Mouse (Mus musculus): ENCODE measurements around the gene Krt42. TPM values are rescaled to one million over a fixed set of nuclear protein-coding genes. Genes with fewer than 3 reads are reported as not detected.

Krt42 gene
- polyA plus RNA-seq, 1 experiment from 2014 or later, result not detected

DNA sequence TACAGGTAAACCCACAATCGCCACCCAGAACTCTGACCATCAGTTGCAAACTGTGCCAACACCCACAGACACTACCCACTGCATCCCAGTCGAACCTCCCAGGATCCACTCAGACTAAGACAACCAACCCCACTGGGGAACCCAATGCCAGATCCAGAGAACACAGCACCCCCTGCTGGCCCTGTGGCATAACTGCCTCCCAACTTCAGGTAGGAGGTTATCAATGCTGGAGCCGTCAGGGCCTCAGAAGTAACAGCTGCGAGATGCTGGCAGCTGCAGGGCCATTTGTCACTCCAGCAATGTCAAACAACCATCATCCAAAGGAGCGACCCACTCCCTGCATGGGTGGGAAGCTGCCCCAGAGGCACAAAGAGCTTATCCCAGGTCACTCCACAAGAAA, 28.1 kb upstream of the Krt42 start:
- Histone ChIP-seq H3K4me1 (peaks cover 16% of the 10 kb centered on the region), H3K4me3 (peak overlapping the region; percentile 28; the same call in 1 of the 2 replicates), H3K27ac (no peak overlapping the region), H3K27me3 (ENCODE audit: poor library complexity, severe bottlenecking) (peaks cover 11% of the 10 kb centered on the region; the same call in 1 of the 2 replicates), H3K9me3 (no peaks in the 10 kb centered on the region), H3K36me3 (replicated peaks) (no peaks in the 10 kb centered on the region)
- WGBS, result 42% methylated on average over 5 of the region's 5 CpGs
- no peak for DNase-seq (ENCODE audit: extremely low spot score, low spot score)

DNA sequence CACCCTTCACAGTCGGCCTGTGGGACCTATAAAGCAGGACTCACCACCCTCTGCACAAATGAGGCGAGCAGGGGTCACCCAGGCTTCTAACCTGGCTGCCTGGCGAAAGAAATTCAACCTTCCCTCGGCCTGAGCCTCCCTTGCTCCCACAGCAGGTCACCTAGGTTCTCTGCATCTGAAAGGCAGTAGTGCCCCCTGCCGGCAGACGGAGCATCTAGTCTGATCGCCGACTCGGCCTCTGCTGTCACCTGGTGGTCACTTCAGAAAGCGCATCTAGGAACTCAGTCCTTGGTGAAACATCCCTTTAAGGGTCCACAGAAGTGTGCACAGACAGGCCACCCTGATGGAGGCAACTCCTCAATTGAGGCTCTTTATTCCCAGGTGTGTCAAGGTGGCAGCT, 25.6 kb upstream of the Krt42 start:
- no peak overlapping the region for H3K4me3 ChIP-seq
- 5% methylated on average over 10 of the region's 10 CpGs for WGBS

DNA sequence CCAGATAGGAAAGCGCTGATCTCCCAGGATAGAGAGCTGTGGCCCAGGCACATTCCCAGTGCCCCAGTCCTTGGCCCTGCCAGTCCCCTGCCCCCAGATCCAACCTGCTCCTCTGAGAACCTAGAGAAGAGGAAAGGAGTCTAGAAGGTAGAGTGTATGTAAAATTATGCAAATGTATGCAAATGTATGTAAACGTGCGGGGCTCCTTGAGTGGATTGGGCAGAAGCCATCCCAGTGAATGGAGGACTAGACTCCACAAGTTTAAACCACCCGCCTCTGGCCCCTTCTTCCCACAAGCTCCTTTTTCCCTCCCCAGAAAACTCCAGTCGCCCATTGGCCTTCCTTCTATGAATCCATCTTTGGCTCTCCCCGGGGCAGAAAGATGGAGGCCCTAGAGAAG, 23.2 kb upstream of the Krt42 start:
- no peaks in the 10 kb centered on the region for H3K36me3 ChIP-seq (replicated peaks)
- H3K27ac ChIP-seq, result no peak overlapping the region
- no peaks in the 10 kb centered on the region for H3K9me3 ChIP-seq
- WGBS, result 63% methylated on average over 6 of the region's 6 CpGs
- DNase-seq (ENCODE audit: extremely low spot score, low spot score), result no peak
- no peak overlapping the region for H3K4me3 ChIP-seq
- H3K27me3 ChIP-seq (ENCODE audit: poor library complexity, severe bottlenecking), result peaks cover 11% of the 10 kb centered on the region; the same call in 1 of the 2 replicates
- peaks cover 29% of the 10 kb centered on the region for H3K4me1 ChIP-seq

More for the DNA sequence above, 25.6 kb upstream of the Krt42 start:
- peaks cover 11% of the 10 kb centered on the region; the same call in 1 of the 2 replicates for H3K27me3 ChIP-seq (ENCODE audit: poor library complexity, severe bottlenecking)
- DNase-seq (ENCODE audit: extremely low spot score, low spot score), result peak; percentile 88
- H3K27ac ChIP-seq, result peak overlapping the region; percentile 4; the same call in 1 of the 2 replicates
- no peaks in the 10 kb centered on the region for H3K9me3 ChIP-seq
- H3K36me3 ChIP-seq (replicated peaks), result no peaks in the 10 kb centered on the region
- peaks cover 27% of the 10 kb centered on the region for H3K4me1 ChIP-seq

DNA sequence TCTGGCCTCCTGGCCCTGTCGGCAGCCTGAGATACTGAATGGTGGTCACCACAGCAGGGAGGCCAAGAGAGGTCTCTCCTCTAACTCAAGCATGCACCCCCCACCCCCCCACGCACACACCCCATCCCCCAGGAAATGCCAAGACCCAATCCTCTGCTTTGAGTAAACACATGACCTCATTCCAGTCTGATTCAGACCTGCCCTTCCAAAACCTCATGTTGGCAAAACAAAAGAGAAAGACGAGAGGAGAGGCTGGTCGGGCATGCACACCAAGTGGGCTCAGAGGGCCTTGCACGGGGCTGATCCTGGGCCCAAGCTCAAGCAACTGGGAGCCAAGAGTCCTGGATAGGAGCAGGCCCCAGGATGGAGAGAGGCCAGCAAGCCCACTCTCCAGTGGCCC, 20.6 kb upstream of the Krt42 start:
- 57% methylated on average over 5 of the region's 5 CpGs for WGBS
- no peak overlapping the region for H3K4me3 ChIP-seq
- H3K27me3 ChIP-seq (ENCODE audit: poor library complexity, severe bottlenecking), result no peaks in the 10 kb centered on the region
- no peaks in the 10 kb centered on the region for H3K36me3 ChIP-seq (replicated peaks)
- H3K4me1 ChIP-seq, result peaks cover 35% of the 10 kb centered on the region
- DNase-seq (ENCODE audit: extremely low spot score, low spot score), result no peak
- H3K9me3 ChIP-seq, result no peaks in the 10 kb centered on the region
- H3K27ac ChIP-seq, result peak overlapping the region; percentile 37

DNA sequence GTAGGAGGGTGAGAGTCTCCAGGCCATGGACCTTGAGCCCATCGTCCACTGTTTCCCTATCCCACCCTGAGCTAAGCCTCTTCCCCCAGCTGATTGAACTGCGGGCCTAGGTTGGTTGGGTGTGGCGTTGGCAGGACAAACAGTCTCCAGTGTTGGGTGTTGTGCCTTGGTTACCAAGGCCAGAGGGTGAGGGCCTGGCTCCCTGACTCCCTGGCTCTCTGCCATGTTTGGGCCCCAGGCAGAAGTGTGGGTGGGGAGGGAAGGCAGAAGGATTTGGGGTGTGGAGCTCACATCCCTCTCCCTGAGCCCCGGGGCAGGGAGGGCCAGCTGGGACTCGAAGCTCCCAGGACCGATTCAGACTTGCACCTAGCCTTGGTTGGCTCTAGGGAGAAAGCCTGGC, 19.3 kb upstream of the Krt42 start:
- Histone ChIP-seq H3K4me3 (no peak overlapping the region), H3K4me1 (peaks cover 30% of the 10 kb centered on the region), H3K36me3 (replicated peaks) (no peaks in the 10 kb centered on the region), H3K9me3 (no peaks in the 10 kb centered on the region), H3K27me3 (ENCODE audit: poor library complexity, severe bottlenecking) (no peaks in the 10 kb centered on the region), H3K27ac (no peak overlapping the region)
- WGBS, result 86% methylated on average over 6 of the region's 6 CpGs
- DNase-seq (ENCODE audit: extremely low spot score, low spot score), result no peak

DNA sequence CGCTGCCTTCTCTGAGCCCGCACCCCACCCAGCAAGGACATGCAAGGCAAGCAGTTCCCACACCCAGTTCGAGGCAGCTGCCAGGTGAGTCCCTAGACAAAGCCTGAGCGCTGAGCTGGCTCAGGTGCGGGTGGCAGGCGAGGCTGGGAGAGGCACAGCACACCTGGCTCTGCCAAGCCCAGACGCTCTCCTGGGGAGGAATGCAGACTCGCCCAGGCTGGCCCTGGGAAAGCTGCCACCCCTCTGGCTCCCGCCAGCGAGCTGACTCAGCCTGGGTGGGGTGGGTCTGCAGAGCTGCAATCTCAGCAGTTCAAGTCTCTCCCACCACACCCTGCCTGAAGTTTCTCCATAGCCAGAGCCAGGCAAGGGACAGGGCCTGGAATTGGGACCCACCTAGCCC, 17.4 kb upstream of the Krt42 start:
- Histone ChIP-seq H3K4me3 (no peak overlapping the region), H3K27ac (peak overlapping the region; percentile 57), H3K27me3 (ENCODE audit: poor library complexity, severe bottlenecking) (no peaks in the 10 kb centered on the region), H3K36me3 (replicated peaks) (no peaks in the 10 kb centered on the region), H3K4me1 (peaks cover 27% of the 10 kb centered on the region), H3K9me3 (no peaks in the 10 kb centered on the region)
- no peak for DNase-seq (ENCODE audit: extremely low spot score, low spot score)
- 30% methylated on average over 10 of the region's 10 CpGs for WGBS

DNA sequence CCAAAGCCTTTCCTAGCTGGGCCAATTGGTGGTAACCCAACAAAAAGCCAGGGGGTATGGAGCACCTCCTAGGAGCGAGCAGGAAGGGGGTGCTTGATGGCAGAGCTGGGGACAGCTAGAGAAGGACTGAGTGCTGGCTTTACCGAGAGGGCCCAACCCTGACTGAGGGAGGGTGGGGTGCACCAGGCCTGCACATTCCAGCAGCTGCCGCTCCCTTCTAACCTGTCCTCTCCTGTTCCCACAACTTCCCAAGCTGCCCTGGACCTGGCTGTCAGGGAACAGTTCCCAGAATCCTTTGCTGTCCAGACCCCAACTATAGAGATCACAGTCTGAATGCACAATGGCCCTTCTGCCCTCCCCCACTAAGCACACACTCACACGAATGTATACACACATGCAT, 15.3 kb upstream of the Krt42 start:
- Histone ChIP-seq H3K4me3 (no peak overlapping the region), H3K27ac (0 out of 2 replicates have a peak overlapping the region, but pooled peaks have one; percentile 31), H3K36me3 (replicated peaks) (no peaks in the 10 kb centered on the region), H3K9me3 (no peaks in the 10 kb centered on the region), H3K4me1 (peaks cover 19% of the 10 kb centered on the region), H3K27me3 (ENCODE audit: poor library complexity, severe bottlenecking) (no peaks in the 10 kb centered on the region)
- no peak for DNase-seq (ENCODE audit: extremely low spot score, low spot score)
- WGBS, result 81% methylated on average over 4 of the region's 4 CpGs

DNA sequence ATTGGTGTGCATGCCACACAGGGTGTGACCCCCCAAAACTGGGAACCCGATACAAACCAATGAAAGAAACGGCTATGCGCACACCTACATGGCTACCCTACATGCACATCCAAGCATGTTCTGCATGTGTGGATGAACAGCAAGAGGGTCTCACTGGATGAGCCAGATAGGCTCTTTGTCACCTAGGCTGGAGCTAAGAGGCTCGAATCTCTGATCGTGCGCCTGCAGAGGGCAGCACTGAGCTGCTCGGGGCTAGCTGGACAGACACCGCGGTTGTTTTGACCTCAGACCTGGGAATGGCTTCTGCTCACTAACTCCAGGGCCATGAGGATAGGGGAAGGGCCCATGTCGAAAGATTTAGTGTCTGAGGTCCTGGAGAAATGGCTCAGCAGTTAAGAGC, 12.9 kb upstream of the Krt42 start:
- H3K4me1 ChIP-seq, result peaks cover 17% of the 10 kb centered on the region
- peak; percentile 78 for DNase-seq (ENCODE audit: extremely low spot score, low spot score)
- H3K9me3 ChIP-seq, result no peaks in the 10 kb centered on the region
- H3K36me3 ChIP-seq (replicated peaks), result no peaks in the 10 kb centered on the region
- no peak overlapping the region for H3K4me3 ChIP-seq
- no peaks in the 10 kb centered on the region for H3K27me3 ChIP-seq (ENCODE audit: poor library complexity, severe bottlenecking)
- 21% methylated on average over 10 of the region's 10 CpGs for WGBS
- H3K27ac ChIP-seq, result peak overlapping the region; percentile 54; the same call in 1 of the 2 replicates

DNA sequence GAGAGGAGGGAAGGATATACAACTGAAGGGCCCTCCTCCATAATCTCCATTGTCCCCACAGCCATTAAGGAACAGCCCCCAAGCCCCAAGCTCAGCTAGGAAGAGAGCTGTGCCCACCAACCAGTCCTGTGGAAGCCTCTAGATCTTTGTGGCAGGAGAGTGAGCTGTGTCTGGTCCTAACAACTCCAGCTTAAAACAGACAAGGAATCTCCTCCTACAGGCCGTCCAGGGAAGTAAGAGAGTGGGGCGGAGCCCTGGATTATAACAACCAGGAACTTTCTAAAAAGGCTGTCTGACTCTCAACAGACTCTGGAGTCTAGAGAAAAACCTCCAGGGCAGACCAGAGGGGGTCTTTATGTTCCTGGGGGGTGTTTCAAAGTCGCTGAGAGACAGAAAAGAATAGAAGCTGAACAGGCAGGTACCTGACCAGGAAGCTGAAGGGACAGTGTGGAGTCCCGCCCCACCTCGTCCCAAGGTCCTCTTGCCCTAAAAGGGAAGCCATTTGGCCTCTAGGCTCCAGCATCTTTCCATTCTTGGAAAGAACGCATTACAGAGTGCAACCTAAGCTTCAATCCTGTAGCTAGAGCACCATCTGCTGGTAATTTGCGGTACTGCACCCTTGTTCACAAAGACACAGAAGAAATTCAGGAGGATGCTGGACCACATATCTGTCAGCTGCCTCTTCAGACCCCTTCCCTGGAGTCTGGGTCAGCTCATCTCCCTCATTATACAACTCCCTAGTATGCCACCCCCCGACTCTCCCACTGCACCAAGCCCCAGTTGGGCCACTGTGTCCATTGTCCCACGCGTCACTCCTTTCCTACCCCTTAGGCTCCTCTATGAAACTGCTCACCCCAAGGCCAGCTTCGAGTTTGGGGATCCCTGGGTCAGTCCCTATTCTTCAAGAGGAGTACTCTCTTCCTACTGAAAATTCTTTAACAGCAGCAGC, 12.2 kb upstream of the Krt42 start:
- peak overlapping the region; percentile 54; the same call in 1 of the 2 replicates for H3K27ac ChIP-seq
- peak; percentile 89 for DNase-seq (ENCODE audit: extremely low spot score, low spot score)
- H3K27me3 ChIP-seq (ENCODE audit: poor library complexity, severe bottlenecking), result no peaks in the 10 kb centered on the region
- H3K9me3 ChIP-seq, result no peaks in the 10 kb centered on the region
- 23% methylated on average over 11 of the region's 11 CpGs for WGBS
- peaks cover 13% of the 10 kb centered on the region for H3K4me1 ChIP-seq
- no peaks in the 10 kb centered on the region for H3K36me3 ChIP-seq (replicated peaks)
- H3K4me3 ChIP-seq, result no peak overlapping the region

DNA sequence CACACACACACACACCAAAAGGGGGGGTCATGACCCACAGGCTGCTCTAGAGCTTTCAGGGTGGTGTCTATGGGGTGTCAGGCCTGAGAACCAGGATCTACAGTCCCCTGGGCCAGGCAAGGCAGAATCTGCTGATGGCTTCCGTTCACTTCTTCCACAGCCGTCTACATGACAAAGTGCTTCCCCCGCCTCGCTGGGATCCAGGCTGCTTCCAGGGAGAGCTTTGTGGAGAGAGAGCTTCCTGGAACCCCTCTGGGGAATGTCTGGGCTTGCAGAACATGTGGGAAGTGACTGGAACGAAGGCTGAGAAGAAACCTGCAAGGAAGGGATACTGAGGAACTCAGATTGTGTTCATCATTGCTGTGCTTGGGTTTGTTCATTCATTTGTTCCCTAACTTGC, 9.1 kb upstream of the Krt42 start:
- Histone ChIP-seq H3K27ac (no peak overlapping the region), H3K9me3 (no peaks in the 10 kb centered on the region), H3K27me3 (ENCODE audit: poor library complexity, severe bottlenecking) (no peaks in the 10 kb centered on the region), H3K4me3 (no peak overlapping the region), H3K36me3 (replicated peaks) (no peaks in the 10 kb centered on the region), H3K4me1 (peaks cover 8% of the 10 kb centered on the region; the same call in 1 of the 2 replicates)
- 78% methylated on average over 5 of the region's 5 CpGs for WGBS
- no peak for DNase-seq (ENCODE audit: extremely low spot score, low spot score)

DNA sequence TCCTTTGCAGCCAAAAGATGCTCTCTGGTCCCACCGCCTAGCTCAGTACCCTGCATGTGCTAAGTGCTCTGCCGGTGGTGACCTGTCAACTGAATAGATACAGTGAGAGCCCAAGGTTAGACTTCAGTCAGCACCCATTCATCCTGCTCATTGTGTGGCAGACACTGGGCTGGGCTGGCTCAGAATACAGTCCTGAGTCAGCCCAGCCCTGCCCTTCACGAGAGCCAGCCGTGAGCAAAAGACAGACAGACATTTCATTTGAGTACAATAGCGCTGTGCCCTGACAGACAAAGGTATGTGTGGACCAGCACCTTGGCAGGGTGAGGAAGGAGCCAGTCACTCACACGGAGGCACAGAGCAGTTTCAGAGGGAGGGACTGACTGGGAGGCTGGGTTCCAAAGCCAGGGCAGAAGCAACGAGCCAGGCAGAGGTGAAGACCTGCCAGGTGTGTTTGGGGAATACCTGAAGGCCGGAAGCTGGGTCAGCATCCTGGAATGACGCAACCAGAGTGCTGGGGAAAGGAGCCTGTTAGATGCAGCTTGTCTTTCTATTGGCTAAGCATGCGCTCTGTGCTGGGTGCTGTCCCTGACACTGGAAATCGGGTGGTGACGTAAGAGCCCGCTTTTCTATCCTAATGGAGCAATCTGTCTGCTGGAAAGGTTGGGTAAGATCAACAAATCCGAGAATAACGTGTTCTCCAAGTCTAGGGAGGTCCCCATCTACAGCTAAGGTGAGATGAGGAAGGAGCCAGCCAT, 8.2 kb upstream of the Krt42 start:
- no peak for DNase-seq (ENCODE audit: extremely low spot score, low spot score)
- Histone ChIP-seq H3K27me3 (ENCODE audit: poor library complexity, severe bottlenecking) (no peaks in the 10 kb centered on the region), H3K36me3 (replicated peaks) (no peaks in the 10 kb centered on the region), H3K4me3 (no peak overlapping the region), H3K9me3 (no peaks in the 10 kb centered on the region), H3K27ac (no peak overlapping the region), H3K4me1 (peaks cover 8% of the 10 kb centered on the region; the same call in 1 of the 2 replicates)
- 77% methylated on average over 15 of the region's 15 CpGs for WGBS

DNA sequence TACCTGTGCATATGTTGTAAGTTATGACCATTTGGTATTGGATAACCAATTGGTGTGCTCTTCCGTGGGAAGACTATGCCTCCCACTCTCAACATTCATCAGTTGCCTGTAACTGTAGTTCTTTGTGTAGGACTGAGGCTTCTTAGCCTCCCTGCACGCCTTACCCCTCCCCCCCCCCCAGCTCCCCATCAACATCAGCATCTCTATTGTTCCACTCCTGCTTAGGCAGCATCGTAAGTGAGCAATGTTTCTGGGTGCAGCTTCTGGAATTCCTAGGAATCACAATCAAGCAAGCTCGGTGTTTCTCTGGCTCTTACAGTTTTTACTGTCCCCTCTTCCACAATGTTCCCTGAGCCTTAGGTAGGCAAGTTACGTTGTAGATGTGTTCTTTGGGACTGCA, 5.8 kb upstream of the Krt42 start:
- Histone ChIP-seq H3K27me3 (ENCODE audit: poor library complexity, severe bottlenecking) (0 out of 2 replicates have a peak, but pooled peaks cover 4% of the 10 kb centered on the region), H3K4me1 (no peaks in the 10 kb centered on the region), H3K4me3 (no peak overlapping the region), H3K9me3 (no peaks in the 10 kb centered on the region), H3K27ac (no peak overlapping the region), H3K36me3 (replicated peaks) (no peaks in the 10 kb centered on the region)
- 45% methylated on average over 5 of the region's 5 CpGs for WGBS
- no peak for DNase-seq (ENCODE audit: extremely low spot score, low spot score)
